Mouse (Mus musculus): Measurements from ENCODE around the gene Fancg. TPM values are rescaled to one million over a fixed set of nuclear protein-coding genes. Genes with fewer than 3 reads are reported as not detected.

The Fancg gene
- polyA plus RNA-seq, 1 experiment from 2014 or later = 5.5 TPM

DNA sequence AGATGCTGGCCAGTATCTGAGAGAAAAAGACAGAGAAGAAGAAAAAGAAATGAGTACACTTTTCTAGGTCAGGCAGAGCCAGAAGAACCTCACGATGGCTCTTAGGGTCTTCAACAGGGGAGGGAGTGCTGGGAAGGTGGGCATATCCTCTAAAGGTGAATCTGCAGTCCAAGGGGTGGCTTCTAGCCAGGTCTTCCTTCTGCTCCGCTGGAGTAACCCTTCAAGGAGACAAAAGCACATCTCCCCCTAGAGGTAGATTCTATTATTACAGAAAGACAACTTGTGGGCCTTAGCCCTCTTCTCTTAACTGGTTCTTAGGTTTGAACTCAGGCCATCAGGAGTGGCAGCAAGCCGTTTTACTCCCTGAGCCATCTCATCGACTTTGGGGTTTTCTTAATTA, 42.3 kb upstream of the Fancg start:
- no peak overlapping the region for H3K4me3 ChIP-seq (ENCODE audit: low read depth, low read length)
- H3K9me3 ChIP-seq (ENCODE audit: low read length) = no peaks in the 10 kb centered on the region
- no peaks in the 10 kb centered on the region for H3K36me3 ChIP-seq (replicated peaks; ENCODE audit: insufficient read depth, low read length)
- WGBS (ENCODE audit: insufficient replicate concordance) = 8% methylated on average over 4 of the region's 4 CpGs
- TF ChIP-seq CTCF (IDR thresholded peaks at IDR 0.05; ENCODE audit: low read depth) (peak; percentile 76), EP300 (IDR thresholded peaks at IDR 0.05; ENCODE audit: low read depth) (no peak)
- H3K4me1 ChIP-seq (ENCODE audit: insufficient read depth) = no peaks in the 10 kb centered on the region
- ATAC-seq (peak; percentile 44; the same call in 1 of the 2 replicates), DNase-seq (peak; percentile 32)
- H3K4me2 ChIP-seq (ENCODE audit: low read depth, low read length) = no peak overlapping the region
- H3K27ac ChIP-seq (ENCODE audit: low read depth) = no peak overlapping the region
- no peak overlapping the region for H3K9ac ChIP-seq (replicated peaks)
- H3K27me3 ChIP-seq (ENCODE audit: insufficient read depth, low read length) = 0 out of 2 replicates have a peak, but pooled peaks cover 4% of the 10 kb centered on the region

DNA sequence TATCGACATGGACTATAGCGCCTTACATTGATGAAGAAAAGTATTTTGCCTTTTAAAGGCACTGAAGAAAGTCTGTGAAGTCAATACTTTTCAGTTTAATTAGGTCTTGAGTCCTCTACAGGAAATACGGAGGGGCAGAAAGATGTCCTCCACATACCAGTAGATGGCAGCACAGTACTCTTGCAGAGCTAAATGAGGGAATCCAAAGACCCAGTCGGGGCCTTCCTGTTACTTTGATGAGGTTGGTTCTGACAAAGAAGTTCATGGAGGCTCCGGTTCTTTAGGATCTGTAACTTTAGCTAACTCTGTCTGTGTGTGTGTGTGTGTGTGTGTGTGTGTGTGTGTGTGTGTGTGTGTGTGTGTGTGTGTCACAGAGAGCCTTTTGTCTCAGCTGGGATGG, 36.9 kb upstream of the Fancg start:
- Histone ChIP-seq H3K4me3 (ENCODE audit: low read depth, low read length) (no peak overlapping the region), H3K36me3 (replicated peaks; ENCODE audit: insufficient read depth, low read length) (no peaks in the 10 kb centered on the region), H3K27me3 (ENCODE audit: insufficient read depth, low read length) (no peaks in the 10 kb centered on the region), H3K4me1 (ENCODE audit: insufficient read depth) (peaks cover 27% of the 10 kb centered on the region), H3K9ac (replicated peaks) (no peak overlapping the region), H3K9me3 (ENCODE audit: low read length) (no peaks in the 10 kb centered on the region), H3K27ac (ENCODE audit: low read depth) (no peak overlapping the region), H3K4me2 (ENCODE audit: low read depth, low read length) (no peak overlapping the region)
- DNase-seq (peak; percentile 56), ATAC-seq (no peak)
- TF ChIP-seq CTCF (IDR thresholded peaks at IDR 0.05; ENCODE audit: low read depth) = peak; percentile 93
- no peak for TF ChIP-seq EP300 (IDR thresholded peaks at IDR 0.05; ENCODE audit: low read depth)
- WGBS (ENCODE audit: insufficient replicate concordance) = 11% methylated on average over 5 of the region's 5 CpGs

DNA sequence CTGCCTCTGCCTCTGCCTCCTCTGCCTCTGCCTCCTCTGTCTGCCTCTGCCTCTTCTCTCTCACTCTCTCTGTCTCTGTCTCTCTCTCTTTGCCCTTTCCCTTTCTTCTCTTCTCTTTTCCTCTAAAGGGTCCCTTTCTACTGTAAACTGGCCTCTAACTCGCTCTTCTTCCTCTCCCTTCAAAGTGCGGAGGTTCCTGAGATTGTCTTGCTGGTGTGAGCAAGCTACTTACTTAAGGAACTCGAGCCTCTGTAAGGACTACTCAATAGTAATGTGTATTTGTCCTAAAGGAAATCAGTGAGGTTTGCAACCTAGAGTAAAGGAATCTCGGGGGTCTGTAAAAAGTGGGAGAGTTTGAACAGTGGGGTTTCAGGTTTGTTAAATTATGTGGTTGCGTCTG, 36.3 kb upstream of the Fancg start:
- no peak overlapping the region for H3K4me3 ChIP-seq (ENCODE audit: low read depth, low read length)
- H3K9ac ChIP-seq (replicated peaks) = no peak overlapping the region
- H3K9me3 ChIP-seq (ENCODE audit: low read length) = no peaks in the 10 kb centered on the region
- WGBS (ENCODE audit: insufficient replicate concordance) = 54% methylated on average over 5 of the region's 5 CpGs
- no peak for ATAC-seq
- peak overlapping the region; percentile 86; the same call in 1 of the 2 replicates for H3K27ac ChIP-seq (ENCODE audit: low read depth)
- no peaks in the 10 kb centered on the region for H3K36me3 ChIP-seq (replicated peaks; ENCODE audit: insufficient read depth, low read length)
- DNase-seq = no peak
- H3K4me2 ChIP-seq (ENCODE audit: low read depth, low read length) = peak overlapping the region; percentile 84
- peaks cover 27% of the 10 kb centered on the region for H3K4me1 ChIP-seq (ENCODE audit: insufficient read depth)
- no peaks in the 10 kb centered on the region for H3K27me3 ChIP-seq (ENCODE audit: insufficient read depth, low read length)
- TF ChIP-seq CTCF (IDR thresholded peaks at IDR 0.05; ENCODE audit: low read depth) (no peak), EP300 (IDR thresholded peaks at IDR 0.05; ENCODE audit: low read depth) (no peak)

DNA sequence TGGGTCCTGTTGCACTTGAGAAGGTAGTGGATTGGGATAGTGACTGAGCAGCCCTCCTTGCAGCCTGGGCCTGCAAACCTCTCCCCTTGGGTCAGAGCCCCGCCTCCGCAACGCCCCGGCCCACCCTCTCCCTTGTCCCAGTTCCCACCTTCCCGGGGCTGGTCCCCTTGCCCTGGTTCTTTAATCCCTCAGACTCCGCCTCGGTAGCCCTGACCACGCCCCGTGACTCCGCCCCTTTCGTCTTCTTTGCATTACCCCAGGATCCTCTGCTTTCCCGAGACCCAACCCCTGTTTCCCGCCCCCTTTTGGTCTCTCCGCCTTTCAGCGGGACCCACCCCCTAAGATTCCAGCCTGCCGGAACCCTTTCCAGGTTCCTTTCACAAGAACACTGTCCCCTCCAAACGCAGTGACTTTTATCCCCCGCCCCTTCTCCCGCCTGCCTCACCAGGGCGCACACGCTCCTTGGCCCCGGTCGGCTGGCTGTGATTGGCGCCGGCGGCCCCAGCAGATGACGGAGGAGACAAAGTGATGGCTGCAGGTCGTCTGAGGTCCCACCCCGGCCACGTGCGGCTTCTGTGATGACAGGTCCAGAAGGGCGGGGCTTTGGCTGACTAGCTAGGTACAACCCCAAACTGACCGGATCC, 35.5 kb upstream of the Fancg start, which contains the start of gene Fam214b:
TSS of gene Fam214b (minus strand) at position 562 of the 644 bp plus-strand sequence.
- Histone ChIP-seq H3K27me3 (ENCODE audit: insufficient read depth, low read length) (no peaks in the 10 kb centered on the region), H3K27ac (ENCODE audit: low read depth) (peak within 1 kb of the TSS; percentile 86), H3K9ac (replicated peaks) (peak within 1 kb of the TSS; percentile 60), H3K36me3 (replicated peaks; ENCODE audit: insufficient read depth, low read length) (no peaks in the 10 kb centered on the region), H3K4me3 (ENCODE audit: low read depth, low read length) (peak within 1 kb of the TSS; percentile 55), H3K9me3 (ENCODE audit: low read length) (no peaks in the 10 kb centered on the region), H3K4me1 (ENCODE audit: insufficient read depth) (peaks cover 30% of the 10 kb centered on the region), H3K4me2 (ENCODE audit: low read depth, low read length) (peak within 1 kb of the TSS; percentile 84)
- TF ChIP-seq EP300 (IDR thresholded peaks at IDR 0.05; ENCODE audit: low read depth) (peak; percentile 49), CTCF (IDR thresholded peaks at IDR 0.05; ENCODE audit: low read depth) (no peak)
- ATAC-seq (peak; percentile 90), DNase-seq (peak; percentile 97)
- under 1% methylated on average over 33 of the region's 33 CpGs for WGBS (ENCODE audit: insufficient replicate concordance)

DNA sequence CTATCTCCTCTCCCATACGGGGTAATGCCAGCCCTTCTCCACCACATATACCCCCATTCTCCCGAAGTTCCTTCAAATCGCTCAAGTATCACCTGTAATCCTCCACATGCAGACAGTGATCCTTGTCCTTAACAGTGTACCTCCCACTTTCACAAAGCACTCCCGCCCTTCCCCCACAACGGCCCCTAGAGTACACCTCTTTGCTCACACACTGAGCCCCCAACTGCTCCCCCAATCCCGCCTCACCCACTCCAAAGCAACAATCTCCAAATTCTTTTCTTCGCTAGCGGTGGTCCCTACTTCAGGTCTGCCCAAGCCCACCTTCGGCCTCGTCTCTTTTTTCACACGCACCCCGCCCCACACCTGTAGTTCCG, 35.0 kb upstream of the Fancg start:
- Histone ChIP-seq H3K4me3 (ENCODE audit: low read depth, low read length) (peak overlapping the region; percentile 55), H3K27ac (ENCODE audit: low read depth) (peak overlapping the region; percentile 86), H3K9me3 (ENCODE audit: low read length) (no peaks in the 10 kb centered on the region), H3K4me2 (ENCODE audit: low read depth, low read length) (peak overlapping the region; percentile 84), H3K4me1 (ENCODE audit: insufficient read depth) (peaks cover 34% of the 10 kb centered on the region), H3K36me3 (replicated peaks; ENCODE audit: insufficient read depth, low read length) (no peaks in the 10 kb centered on the region), H3K9ac (replicated peaks) (peak overlapping the region; percentile 60), H3K27me3 (ENCODE audit: insufficient read depth, low read length) (no peaks in the 10 kb centered on the region)
- no peak for DNase-seq
- no peak for TF ChIP-seq CTCF (IDR thresholded peaks at IDR 0.05; ENCODE audit: low read depth)
- TF ChIP-seq EP300 (IDR thresholded peaks at IDR 0.05; ENCODE audit: low read depth) = no peak
- no peak for ATAC-seq
- 11% methylated on average over 13 of the region's 13 CpGs for WGBS (ENCODE audit: insufficient replicate concordance)

DNA sequence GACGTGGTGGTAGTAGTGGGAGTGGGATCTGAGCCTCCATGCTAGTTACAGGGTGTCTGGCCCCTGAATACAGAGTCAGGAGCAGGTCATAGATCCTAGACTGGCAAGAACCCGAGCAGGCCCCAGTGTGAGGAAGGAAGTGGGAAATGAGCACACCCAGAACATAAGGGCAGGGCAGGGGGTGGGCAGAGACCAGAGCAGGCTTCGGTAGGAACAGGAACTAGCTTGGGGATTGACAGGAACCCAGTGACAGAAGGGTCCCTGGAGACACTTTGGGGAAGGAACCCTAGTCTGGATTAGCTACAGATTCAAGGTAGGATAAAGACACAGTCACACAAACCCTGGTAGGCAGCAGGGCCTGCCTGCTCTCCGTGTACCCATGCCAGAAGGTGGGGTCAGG, 34.4 kb upstream of the Fancg start:
- peak; percentile 47 for DNase-seq
- Histone ChIP-seq H3K27me3 (ENCODE audit: insufficient read depth, low read length) (no peaks in the 10 kb centered on the region), H3K4me2 (ENCODE audit: low read depth, low read length) (peak overlapping the region; percentile 84), H3K4me1 (ENCODE audit: insufficient read depth) (peaks cover 34% of the 10 kb centered on the region), H3K9ac (replicated peaks) (peak overlapping the region; percentile 60; the same call in 1 of the 2 replicates), H3K27ac (ENCODE audit: low read depth) (peak overlapping the region; percentile 86), H3K4me3 (ENCODE audit: low read depth, low read length) (peak overlapping the region; percentile 55), H3K9me3 (ENCODE audit: low read length) (no peaks in the 10 kb centered on the region), H3K36me3 (replicated peaks; ENCODE audit: insufficient read depth, low read length) (no peaks in the 10 kb centered on the region)
- ATAC-seq = no peak
- 20% methylated on average over 4 of the region's 4 CpGs for WGBS (ENCODE audit: insufficient replicate concordance)
- TF ChIP-seq EP300 (IDR thresholded peaks at IDR 0.05; ENCODE audit: low read depth) (no peak), CTCF (IDR thresholded peaks at IDR 0.05; ENCODE audit: low read depth) (no peak)

Measured in liver, postnatal 0 days (tissue).